Mouse (Mus musculus): ENCODE measurements at regions not wholly inside any gene's neighbourhood (a gene's known extent, or its start where the extent isn't known, plus 50 kb on each side); places are given as distances from the start of the nearest gene placed in this dataset.

- DNase-seq (ENCODE audit: low spot score in 2 of 2), result no peak
These were observed 95.8 kb downstream of the Asb7 start for GRCm38 (mm10) chr7:66593619-66594018.

GRCm38 (mm10) chr7:66591594-66592290 lies 97.7 kb downstream of the Asb7 start:
- DNase-seq (ENCODE audit: low spot score in 2 of 2), result no peak

- no peak for DNase-seq (ENCODE audit: low spot score in 2 of 2)
These were observed 102.9 kb downstream of the Asb7 start for GRCm38 (mm10) chr7:66586511-66586910.

- no peak for DNase-seq (ENCODE audit: low spot score in 2 of 2)
These were observed 108.7 kb downstream of the Asb7 start for GRCm38 (mm10) chr7:66580687-66581151.

- DNase-seq (ENCODE audit: low spot score in 2 of 2), result no peak
These were observed 113.1 kb downstream of the Asb7 start for GRCm38 (mm10) chr7:66576261-66576660.

GRCm38 (mm10) chr7:66571451-66571850 lies 117.9 kb downstream of the Asb7 start:
- DNase-seq (ENCODE audit: low spot score in 2 of 2), result peak in 1 of 2 experiments; percentile 6

- DNase-seq (ENCODE audit: low spot score in 2 of 2), result no peak
These were observed 120.4 kb upstream of the Aldh1a3 start for GRCm38 (mm10) chr7:66547694-66548093.

GRCm38 (mm10) chr7:66545184-66545583 lies 117.9 kb upstream of the Aldh1a3 start:
- no peak for DNase-seq (ENCODE audit: low spot score in 2 of 2)

GRCm38 (mm10) chr7:66544352-66545053 lies 117.2 kb upstream of the Aldh1a3 start:
- no peak for DNase-seq (ENCODE audit: low spot score in 2 of 2)

GRCm38 (mm10) chr7:66532596-66532995 lies 105.3 kb upstream of the Aldh1a3 start:
- no peak for DNase-seq (ENCODE audit: low spot score in 2 of 2)

GRCm38 (mm10) chr7:66532048-66532447 lies 104.7 kb upstream of the Aldh1a3 start:
- DNase-seq (ENCODE audit: low spot score in 2 of 2), result no peak

GRCm38 (mm10) chr7:66531111-66531510 lies 103.8 kb upstream of the Aldh1a3 start:
- DNase-seq (ENCODE audit: low spot score in 2 of 2), result no peak

- peak; percentile 70 to 79 for DNase-seq (ENCODE audit: low spot score in 2 of 2)
These were observed 101.6 kb upstream of the Aldh1a3 start for GRCm38 (mm10) chr7:66528881-66529280.

- DNase-seq (ENCODE audit: low spot score in 2 of 2), result no peak
These were observed 96.6 kb upstream of the Aldh1a3 start for GRCm38 (mm10) chr7:66523959-66524358.

- no peak for DNase-seq (ENCODE audit: low spot score in 2 of 2)
These were observed 94.2 kb upstream of the Aldh1a3 start for GRCm38 (mm10) chr7:66521522-66521921.

GRCm38 (mm10) chr7:66516143-66516542 lies 88.8 kb upstream of the Aldh1a3 start:
- no peak for DNase-seq (ENCODE audit: low spot score in 2 of 2)

GRCm38 (mm10) chr7:66513411-66513810 lies 86.1 kb upstream of the Aldh1a3 start:
- no peak for DNase-seq (ENCODE audit: low spot score in 2 of 2)

GRCm38 (mm10) chr7:66505734-66506133 lies 78.4 kb upstream of the Aldh1a3 start:
- DNase-seq (ENCODE audit: low spot score in 2 of 2), result no peak

- no peak for DNase-seq (ENCODE audit: low spot score in 2 of 2)
These were observed 77.2 kb upstream of the Aldh1a3 start for GRCm38 (mm10) chr7:66504519-66504918.

GRCm38 (mm10) chr7:66501425-66501824 lies 74.1 kb upstream of the Aldh1a3 start:
- DNase-seq (ENCODE audit: low spot score in 2 of 2), result no peak

- no peak for DNase-seq (ENCODE audit: low spot score in 2 of 2)
These were observed 70.2 kb upstream of the Aldh1a3 start for GRCm38 (mm10) chr7:66497480-66497879.

- DNase-seq (ENCODE audit: low spot score in 2 of 2), result no peak
These were observed 66.0 kb upstream of the Aldh1a3 start for GRCm38 (mm10) chr7:66493216-66493885.

- peak in 1 of 2 experiments; percentile 10 for DNase-seq (ENCODE audit: low spot score in 2 of 2)
These were observed 65.4 kb upstream of the Aldh1a3 start for GRCm38 (mm10) chr7:66492748-66493147.

Data from heart, adult 9 months (tissue).